Mouse (Mus musculus) inflammation-experienced regulatory T-cells, adult 16 weeks (primary cell): ENCODE measurements around the gene Spata9. TPM values are rescaled to one million over a fixed set of nuclear protein-coding genes. Genes with fewer than 3 reads are reported as not detected.

Source experiments
- polyA plus RNA-seq: library from polyadenylated mRNA; unstranded; fragments of 100-300 nt; shearing (Covaris generic); gene quantifications from one replicate; pipeline ENCODE4 v1.2.1, GENCODE M21; 2017

The Spata9 gene
- not detected for polyA plus RNA-seq

DNA sequence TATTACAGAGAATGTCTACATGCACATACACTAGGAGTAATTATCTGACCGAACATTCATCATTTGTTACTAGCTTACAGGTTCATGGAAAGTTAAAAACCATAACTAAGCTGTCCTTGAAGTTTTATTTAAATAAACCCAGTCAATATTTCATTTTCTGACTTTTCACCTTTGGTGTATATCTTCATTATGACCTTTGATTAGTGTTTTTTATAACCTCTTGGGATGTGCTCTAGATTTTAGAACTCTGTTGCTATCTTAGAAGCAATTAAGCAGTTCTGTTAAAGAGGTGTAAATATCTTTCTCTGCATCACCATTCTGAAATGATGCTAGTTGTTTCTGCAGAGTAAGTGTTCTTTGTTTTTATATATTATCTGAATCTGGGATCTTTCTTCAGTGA, at the start of gene Spata9:
Gene Spata9, plus strand, starts transcription at position 301 of the 400 bp plus-strand sequence.

DNA sequence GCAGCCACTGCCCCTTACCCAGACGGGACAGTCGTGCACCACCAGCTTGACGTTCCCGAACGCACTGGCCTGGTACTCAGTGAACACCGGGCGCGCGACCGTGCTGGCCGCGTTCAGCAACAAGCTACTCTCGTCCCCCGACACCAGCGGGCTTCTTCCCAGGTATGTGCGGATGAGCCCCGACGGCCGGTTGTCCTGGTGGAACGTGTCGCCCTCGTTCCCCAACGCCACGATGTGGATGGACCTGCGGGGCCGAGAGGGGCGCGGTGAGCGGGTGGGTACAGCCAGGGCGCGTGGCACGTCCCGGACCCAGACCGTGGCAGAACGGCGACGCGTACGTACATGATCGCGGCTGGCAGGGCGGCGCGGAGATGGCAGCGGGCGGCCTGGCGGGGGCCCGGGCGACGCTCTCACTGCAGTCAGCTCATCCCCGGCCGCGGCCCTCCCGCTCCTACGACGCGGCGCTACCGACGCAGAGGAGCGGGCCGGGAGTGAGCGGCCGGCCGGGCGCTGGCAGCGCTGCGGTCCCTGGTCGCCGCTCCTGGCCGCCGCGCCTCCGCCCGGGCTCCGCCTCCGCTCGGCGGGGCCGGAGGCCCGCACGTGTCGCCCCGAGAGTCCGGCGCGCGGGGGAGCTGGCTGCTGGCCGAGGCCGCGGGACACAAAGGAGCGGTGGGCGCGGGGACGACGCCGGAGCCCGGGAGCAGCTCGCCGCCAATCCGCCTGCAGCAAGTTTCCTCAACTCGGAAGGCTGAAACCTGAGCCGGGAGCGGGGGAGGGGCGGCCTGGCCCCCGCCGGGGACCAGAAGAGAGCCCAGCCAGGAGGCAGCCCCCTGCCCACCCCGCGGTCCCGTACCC, 23.5 kb upstream of the Spata9 start, which contains the start of gene Rhobtb3:
Gene Rhobtb3, minus strand, starts transcription at position 737 of the 855 bp plus-strand sequence.

DNA sequence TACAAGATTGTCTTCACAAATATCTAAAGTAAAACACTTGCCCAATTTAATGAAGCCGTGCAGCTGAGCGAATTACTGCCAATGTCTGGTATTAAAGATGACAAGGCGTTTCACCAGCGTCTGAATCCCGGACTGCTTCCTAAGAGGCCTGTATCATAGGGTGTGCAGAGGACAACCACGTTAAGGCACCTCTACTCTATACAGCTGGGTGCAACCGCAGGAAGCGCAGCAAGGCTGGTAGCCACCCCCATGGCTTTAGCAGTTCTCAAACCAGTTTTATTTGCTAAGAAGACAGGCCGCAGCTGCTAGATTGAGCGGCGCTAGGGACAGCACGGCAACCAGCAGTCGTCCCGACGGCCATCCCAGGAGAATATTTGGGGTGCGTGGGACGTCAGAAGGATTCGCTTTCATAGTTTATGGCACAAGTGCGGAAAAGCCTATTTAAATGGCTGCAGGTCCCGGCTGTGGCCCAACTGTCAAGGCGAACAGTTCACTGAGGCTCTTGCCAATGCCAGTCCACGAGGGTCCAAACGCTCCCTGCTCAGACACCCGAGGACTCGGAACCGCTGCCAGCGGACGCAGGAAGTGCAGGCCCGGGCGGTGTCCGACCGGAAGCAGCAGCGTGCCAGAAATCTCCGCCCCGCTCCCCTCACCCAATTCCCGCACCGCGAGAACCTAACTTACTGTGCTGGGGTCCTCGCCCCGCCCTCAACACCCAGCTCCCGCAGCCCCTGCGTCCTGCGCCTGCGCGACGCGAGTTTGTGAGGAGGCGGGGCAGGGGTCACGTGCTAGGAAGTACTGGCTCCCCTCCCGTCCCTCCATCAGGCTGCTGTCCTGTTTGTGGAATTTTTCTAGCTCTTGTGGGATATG, 51.3 kb downstream of the Spata9 start, which contains the start of gene Rfesd:
Gene Rfesd, minus strand, starts transcription at position 746 of the 870 bp plus-strand sequence.

Other genes with a start within 250 kb of the Spata9 start
- gene Glrx, start 127.3 kb upstream of the Spata9 start, polyA plus RNA-seq: 269 TPM
- gene Rhobtb3, start 23.2 kb upstream of the Spata9 start, polyA plus RNA-seq: not detected
- 30.3 TPM for gene Rfesd, start 51.6 kb downstream of the Spata9 start, polyA plus RNA-seq
- gene Gpr150, start 89.8 kb downstream of the Spata9 start, polyA plus RNA-seq: not detected
- 9.3 TPM for gene Arsk, start 131.5 kb downstream of the Spata9 start, polyA plus RNA-seq
- gene Ttc37, start 131.6 kb downstream of the Spata9 start, polyA plus RNA-seq: 25.9 TPM